Mouse (Mus musculus): ENCODE results near the gene Nbas.

Nbas gene

DNA sequence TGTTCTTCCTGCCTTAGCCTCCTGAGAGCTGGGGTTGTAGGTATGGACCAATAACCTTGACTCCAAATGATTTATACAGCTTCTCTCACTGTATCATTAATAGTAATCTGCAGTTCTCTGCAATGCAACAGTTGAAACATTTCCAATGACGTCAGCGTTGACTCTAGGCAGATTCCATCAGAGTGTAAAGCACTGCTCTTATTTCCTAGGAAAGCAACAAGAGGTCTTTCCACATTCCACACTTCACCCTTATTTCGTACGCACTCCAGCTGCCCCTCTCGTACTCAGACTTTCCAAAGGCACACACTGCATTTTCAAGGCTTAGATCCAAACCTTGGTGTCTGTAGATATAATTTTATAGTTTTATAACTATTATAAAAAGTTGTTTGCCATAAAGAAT, 73.6 kb downstream of the Nbas start:
- Histone ChIP-seq H3K27me3 (ENCODE audit: control insufficient read depth, insufficient read depth, low read length, poor library complexity, severe bottlenecking) (no peaks in the 10 kb centered on the region), H3K36me3 (ENCODE audit: control insufficient read depth, insufficient read depth, low read length, poor library complexity, severe bottlenecking) (no peaks in the 10 kb centered on the region)
- DNase-seq (ENCODE audit: low read depth, low spot score) = no peak

DNA sequence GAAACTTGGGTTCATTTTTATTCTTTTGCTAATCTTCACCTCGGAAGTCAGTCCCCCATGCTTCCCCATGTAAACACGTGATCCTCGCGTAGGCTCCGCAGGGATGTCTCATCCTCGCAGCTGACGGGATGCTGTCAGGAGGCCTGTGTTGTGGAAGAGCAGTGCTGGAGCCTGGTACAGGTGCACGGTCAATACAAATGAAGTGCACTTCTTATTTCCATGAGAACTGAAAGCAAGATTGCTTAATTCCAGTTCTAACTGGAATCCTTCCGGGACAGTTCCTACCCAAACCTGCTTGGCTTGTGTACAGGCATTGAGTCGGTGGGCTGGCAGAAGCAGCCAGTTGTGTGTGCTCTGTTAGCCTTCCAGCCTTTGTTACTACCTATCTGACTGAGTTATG, 87.3 kb downstream of the Nbas start:
- H3K36me3 ChIP-seq (ENCODE audit: control insufficient read depth, insufficient read depth, low read length, poor library complexity, severe bottlenecking) = peaks cover 8% of the 10 kb centered on the region; the same call in 1 of the 2 replicates
- no peaks in the 10 kb centered on the region for H3K27me3 ChIP-seq (ENCODE audit: control insufficient read depth, insufficient read depth, low read length, poor library complexity, severe bottlenecking)
- DNase-seq (ENCODE audit: low read depth, low spot score) = no peak

DNA sequence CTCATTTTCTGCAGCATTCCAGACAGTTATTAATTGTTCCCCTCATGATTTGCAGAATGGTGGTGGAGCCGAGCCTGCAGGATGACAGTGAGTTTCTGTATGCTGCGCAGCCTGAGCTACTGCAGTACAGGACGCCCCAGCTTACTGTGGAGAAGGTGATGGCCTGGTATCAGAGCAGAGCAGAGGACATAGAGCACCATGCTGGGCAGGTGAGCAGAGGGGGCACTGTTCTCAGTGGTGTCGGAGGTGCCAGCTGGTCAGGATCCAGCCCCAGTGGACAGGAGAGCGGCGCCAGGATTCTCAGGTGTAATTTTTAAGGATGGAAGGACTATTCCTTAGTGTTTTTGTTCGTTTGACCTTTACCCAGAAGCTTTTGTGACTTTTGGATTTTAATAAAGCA, 87.8 kb downstream of the Nbas start:
- H3K36me3 ChIP-seq (ENCODE audit: control insufficient read depth, insufficient read depth, low read length, poor library complexity, severe bottlenecking) = peaks cover 8% of the 10 kb centered on the region; the same call in 1 of the 2 replicates
- no peak for DNase-seq (ENCODE audit: low read depth, low spot score)
- no peaks in the 10 kb centered on the region for H3K27me3 ChIP-seq (ENCODE audit: control insufficient read depth, insufficient read depth, low read length, poor library complexity, severe bottlenecking)

DNA sequence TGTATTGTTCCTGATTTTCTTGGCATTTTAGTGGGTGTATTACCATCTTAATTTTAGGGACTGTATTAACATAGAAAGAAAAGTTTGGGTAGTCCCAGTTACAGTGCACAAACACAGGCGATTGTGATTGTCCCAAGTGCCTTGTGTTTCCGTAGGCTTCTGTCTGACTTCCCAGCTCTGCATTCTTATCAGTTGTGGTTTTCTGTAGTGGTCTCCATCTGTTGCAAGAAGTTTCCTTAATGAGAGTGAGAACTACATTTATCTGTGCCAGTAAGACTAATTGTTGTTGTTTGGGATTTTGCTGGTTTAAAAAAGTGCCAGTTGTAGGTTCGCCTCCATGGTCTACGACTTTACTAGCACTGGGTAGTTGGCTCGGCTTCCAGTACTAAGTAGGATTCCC, 88.3 kb downstream of the Nbas start:
- no peak for DNase-seq (ENCODE audit: low read depth, low spot score)

DNA sequence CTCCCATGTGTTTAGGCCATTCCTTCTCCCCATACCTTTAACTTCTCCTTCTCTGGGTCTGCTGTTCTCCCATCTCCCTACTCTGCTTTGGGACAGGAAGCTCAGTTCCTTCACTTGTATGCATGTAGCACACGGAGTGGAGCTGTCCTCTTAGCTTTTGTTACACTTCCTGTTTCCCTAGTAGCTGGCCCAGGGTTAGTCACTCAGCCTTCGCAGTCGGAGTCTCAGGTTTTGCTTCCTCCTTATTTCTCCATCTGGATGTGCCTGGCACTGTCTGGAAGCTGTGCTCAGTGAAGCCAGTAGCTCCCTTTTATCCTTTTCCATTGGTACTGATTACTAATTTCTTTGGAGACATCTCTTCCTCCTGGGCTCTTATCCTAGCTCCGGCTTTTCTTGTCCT, 89.9 kb downstream of the Nbas start:
- Histone ChIP-seq H3K36me3 (ENCODE audit: control insufficient read depth, insufficient read depth, low read length, poor library complexity, severe bottlenecking) (peaks cover 8% of the 10 kb centered on the region; the same call in 1 of the 2 replicates), H3K27me3 (ENCODE audit: control insufficient read depth, insufficient read depth, low read length, poor library complexity, severe bottlenecking) (no peaks in the 10 kb centered on the region)
- no peak for DNase-seq (ENCODE audit: low read depth, low spot score)

More for the DNA sequence above, 88.3 kb downstream of the Nbas start:
- peaks cover 8% of the 10 kb centered on the region; the same call in 1 of the 2 replicates for H3K36me3 ChIP-seq (ENCODE audit: control insufficient read depth, insufficient read depth, low read length, poor library complexity, severe bottlenecking)
- H3K27me3 ChIP-seq (ENCODE audit: control insufficient read depth, insufficient read depth, low read length, poor library complexity, severe bottlenecking) = no peaks in the 10 kb centered on the region

DNA sequence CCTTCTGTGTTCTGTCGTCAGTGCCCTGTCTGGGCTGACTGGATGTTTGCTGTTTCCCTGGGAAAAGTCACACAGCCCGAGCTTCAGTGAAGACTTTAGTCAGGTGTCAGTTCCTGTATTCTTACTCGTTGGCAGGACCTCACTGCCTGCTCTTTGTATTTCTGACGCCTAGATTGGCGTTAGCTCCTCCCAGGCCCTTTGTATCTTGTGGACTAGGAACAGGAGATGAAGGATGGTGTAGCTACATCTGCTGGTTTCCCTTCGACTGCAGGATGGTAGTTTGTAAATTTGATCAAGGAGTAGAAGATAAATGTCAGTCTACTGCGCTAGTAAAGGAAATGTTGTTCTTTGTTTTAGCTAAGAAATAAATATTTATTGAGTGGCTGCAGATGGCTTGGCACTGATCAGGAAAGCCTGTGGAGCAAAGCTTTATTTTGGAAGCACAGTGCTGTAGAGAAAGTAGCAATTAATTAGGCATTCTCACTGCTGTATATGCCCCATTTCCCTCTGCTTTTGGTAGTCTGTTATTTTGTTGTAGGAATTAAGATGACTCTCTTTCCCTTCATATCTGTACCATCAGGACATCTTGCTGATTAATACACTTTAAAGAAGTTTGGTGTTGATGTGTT, 91.4 kb downstream of the Nbas start:
- no peaks in the 10 kb centered on the region for H3K27me3 ChIP-seq (ENCODE audit: control insufficient read depth, insufficient read depth, low read length, poor library complexity, severe bottlenecking)
- H3K36me3 ChIP-seq (ENCODE audit: control insufficient read depth, insufficient read depth, low read length, poor library complexity, severe bottlenecking) = peaks cover 8% of the 10 kb centered on the region; the same call in 1 of the 2 replicates
- no peak for DNase-seq (ENCODE audit: low read depth, low spot score)

DNA sequence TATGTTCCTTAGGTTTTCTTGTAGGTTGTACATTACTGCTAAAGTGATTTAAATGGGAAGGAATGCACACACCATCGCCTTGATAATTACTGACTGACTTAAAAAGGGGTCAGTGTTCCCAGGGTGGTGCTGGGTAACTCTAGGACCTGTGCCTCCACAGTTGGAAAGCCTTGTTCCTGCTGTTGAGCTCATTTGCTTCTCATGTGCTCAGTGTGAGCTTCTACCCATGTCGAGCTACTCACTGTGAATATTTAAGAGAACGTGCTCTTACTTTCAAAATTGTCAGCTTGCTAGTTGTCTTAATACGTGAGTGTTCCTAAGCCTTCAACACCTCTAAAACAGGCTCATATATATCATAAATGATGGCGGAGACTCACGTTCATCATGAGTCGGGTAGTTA, 112.6 kb downstream of the Nbas start:
- H3K27me3 ChIP-seq (ENCODE audit: control insufficient read depth, insufficient read depth, low read length, poor library complexity, severe bottlenecking) = no peaks in the 10 kb centered on the region
- DNase-seq (ENCODE audit: low read depth, low spot score) = no peak

DNA sequence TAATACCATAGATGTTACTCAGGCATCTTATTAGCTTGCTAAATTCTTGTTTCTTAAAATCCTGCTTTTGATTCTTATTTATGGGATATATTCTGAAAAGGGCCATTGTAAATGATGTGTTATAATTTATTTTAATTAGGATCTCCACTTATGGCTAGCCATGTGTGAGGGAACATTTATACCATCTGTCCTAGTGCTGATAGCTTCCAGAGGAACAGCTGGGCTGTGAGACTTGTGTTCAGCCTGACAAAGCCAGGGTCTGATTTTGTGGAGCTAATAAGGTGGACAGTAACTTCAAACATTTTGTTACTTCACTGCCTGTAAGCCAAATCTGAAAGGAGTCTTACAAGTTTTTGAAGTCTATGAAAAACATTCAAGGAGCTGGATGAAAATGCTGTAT, 113.1 kb downstream of the Nbas start:
- Histone ChIP-seq H3K36me3 (ENCODE audit: control insufficient read depth, insufficient read depth, low read length, poor library complexity, severe bottlenecking) (no peaks in the 10 kb centered on the region), H3K27me3 (ENCODE audit: control insufficient read depth, insufficient read depth, low read length, poor library complexity, severe bottlenecking) (no peaks in the 10 kb centered on the region)
- DNase-seq (ENCODE audit: low read depth, low spot score) = no peak

More for the DNA sequence above, 112.6 kb downstream of the Nbas start:
- peaks cover under 1% of the 10 kb centered on the region; the same call in 1 of the 2 replicates for H3K36me3 ChIP-seq (ENCODE audit: control insufficient read depth, insufficient read depth, low read length, poor library complexity, severe bottlenecking)

DNA sequence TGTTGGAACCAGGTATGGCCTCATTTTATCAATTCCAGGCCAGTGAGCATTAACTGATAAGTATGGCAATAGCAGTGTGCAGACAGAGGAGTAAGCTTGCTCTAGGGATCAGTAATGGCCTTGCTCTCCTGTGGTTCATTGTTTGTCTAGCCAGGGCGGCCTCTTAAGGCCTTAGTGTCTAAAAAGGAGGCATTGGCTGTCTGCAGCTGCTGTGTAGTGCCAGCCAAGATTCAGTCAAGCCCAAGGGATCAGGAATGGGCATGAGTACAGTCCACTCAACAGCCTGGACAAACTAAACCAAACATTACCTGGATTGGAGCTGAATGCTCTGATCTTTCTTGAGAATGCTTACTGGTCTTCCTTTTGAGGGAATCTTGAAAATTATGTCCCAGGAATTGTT, 120.7 kb downstream of the Nbas start:
- DNase-seq (ENCODE audit: low read depth, low spot score) = no peak
- 0 out of 2 replicates have a peak, but pooled peaks cover 2% of the 10 kb centered on the region for H3K36me3 ChIP-seq (ENCODE audit: control insufficient read depth, insufficient read depth, low read length, poor library complexity, severe bottlenecking)
- no peaks in the 10 kb centered on the region for H3K27me3 ChIP-seq (ENCODE audit: control insufficient read depth, insufficient read depth, low read length, poor library complexity, severe bottlenecking)

DNA sequence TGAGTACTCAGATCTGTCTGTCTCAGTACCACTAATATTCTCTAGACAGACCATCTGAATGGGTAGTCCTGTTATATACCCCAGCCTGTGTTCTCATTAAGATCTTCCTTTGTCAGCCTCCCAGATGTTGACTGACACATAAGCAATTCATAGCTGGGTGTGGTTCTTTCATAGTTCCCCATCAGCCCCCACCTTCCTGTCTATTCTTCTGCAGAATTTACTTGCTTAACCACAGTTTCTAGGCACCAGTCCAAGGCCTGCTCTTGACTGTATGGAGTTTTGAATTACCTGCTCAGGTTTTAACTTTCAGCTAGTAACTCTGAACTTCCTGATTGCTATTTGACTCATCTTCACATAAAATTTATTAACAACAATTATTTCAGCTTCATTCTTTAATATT, 141.3 kb downstream of the Nbas start:
- no peak for DNase-seq (ENCODE audit: low read depth, low spot score)
- H3K27me3 ChIP-seq (ENCODE audit: control insufficient read depth, insufficient read depth, low read length, poor library complexity, severe bottlenecking) = no peaks in the 10 kb centered on the region
- H3K36me3 ChIP-seq (ENCODE audit: control insufficient read depth, insufficient read depth, low read length, poor library complexity, severe bottlenecking) = no peaks in the 10 kb centered on the region; the same call in 1 of the 2 replicates

DNA sequence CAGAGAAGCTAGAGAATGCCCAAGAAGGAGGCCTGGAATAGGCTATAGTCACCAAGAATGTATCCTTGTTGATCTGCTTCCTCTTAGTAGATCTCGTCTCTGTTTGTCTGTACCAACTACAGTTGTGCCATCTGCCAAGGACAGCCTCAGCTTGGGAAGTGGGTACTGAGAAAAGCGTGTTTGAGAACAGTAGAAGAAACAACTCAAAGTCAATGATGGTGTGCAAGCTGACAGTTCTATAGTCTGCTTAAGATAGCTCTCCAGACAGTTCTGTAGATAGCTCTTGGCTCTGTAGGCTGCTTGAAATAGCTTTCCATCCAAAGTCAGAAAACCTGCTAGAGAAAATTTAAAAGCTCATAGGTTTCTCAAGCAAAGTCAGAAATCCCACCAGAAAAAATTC, 149.7 kb downstream of the Nbas start:
- DNase-seq (ENCODE audit: low read depth, low spot score) = no peak
- Histone ChIP-seq H3K27me3 (ENCODE audit: control insufficient read depth, insufficient read depth, low read length, poor library complexity, severe bottlenecking) (no peaks in the 10 kb centered on the region), H3K36me3 (ENCODE audit: control insufficient read depth, insufficient read depth, low read length, poor library complexity, severe bottlenecking) (peaks cover 4% of the 10 kb centered on the region; the same call in 1 of the 2 replicates)

DNA sequence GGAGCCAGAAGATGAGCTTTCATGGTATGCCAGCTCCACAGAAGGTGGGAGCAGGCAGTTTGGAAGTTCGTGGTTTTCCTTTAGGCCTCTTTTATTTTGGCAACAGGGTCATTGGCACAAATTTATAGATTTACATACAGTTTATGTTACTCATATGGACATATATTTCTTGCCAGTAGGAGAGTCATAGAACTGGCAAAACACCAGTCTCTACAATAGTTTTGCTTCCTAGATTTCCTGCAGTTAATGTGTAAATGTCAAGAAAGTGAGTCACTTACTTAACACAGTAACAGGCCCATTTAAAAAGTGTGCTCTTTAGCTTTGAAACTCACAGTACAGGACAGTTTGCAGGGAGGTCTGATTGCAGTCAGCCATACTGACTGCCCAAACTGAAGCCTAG, 161.3 kb downstream of the Nbas start:
- Histone ChIP-seq H3K36me3 (ENCODE audit: control insufficient read depth, insufficient read depth, low read length, poor library complexity, severe bottlenecking) (0 out of 2 replicates have a peak, but pooled peaks cover 1% of the 10 kb centered on the region), H3K27me3 (ENCODE audit: control insufficient read depth, insufficient read depth, low read length, poor library complexity, severe bottlenecking) (no peaks in the 10 kb centered on the region)
- DNase-seq (ENCODE audit: low read depth, low spot score) = no peak

DNA sequence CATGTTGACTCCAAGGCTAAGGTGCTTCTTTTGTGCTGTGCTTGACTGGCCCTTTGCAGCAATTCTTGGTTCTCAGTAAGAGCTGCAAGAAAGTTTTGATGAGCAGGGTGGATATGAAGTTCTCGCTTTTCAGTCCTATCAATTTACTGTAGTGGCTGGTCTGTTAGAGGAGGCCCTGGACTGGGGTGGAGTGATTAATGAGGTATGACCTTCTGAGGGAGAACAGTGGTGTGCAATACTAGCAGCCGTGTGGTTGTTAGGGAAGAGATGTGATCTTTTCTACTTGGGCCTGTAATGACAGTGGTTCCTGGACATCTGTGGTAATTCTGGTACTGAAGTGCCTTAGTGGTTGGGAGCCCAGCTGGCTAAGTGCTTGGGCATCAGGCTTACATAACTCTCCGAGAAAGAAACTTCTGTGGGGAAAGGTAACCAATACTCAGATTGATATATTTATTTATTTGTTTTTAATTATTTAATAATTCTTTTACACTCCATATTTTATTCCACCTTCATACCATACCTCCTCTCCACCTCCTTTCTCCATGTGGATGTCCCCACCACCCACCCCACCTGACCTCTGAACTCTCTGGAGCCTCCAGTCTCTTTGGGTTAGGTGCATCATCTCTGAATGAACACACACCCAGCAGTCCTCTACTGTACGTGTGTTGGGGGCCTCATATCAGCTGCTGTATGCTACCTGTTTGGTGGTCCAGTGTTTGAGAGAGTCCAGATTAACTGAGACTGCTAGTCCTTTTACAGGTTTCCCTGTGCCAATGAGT, 175.9 kb downstream of the Nbas start:
- no peak for DNase-seq (ENCODE audit: low read depth, low spot score)
- no peaks in the 10 kb centered on the region for H3K36me3 ChIP-seq (ENCODE audit: control insufficient read depth, insufficient read depth, low read length, poor library complexity, severe bottlenecking)

DNA sequence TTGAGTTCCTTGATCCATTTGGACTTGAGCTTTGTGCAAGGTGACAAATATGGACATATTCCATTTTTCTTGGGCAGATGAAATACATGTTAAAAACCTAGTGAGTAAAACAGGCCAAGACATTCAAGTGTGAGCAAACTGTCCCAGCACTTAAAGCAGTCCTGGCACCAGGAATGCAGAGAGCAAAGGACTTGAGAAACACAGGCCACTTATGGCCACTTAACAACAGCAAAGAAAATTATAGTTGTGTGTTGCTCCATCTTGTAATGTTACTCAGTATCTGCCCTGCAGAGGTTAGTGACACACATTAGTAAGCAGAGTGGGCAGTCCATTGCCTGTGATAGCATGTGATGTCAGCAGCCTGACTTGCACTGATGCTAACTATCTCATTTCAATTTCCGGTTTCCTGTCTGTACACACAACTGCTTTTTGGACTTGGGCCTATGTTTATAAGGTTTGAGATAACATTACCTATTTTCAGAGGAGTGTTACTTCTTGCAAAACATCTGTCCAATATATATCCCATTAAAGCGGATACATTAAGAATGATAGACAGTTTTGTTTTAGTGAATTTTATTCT, 176.6 kb downstream of the Nbas start:
- no peaks in the 10 kb centered on the region for H3K36me3 ChIP-seq (ENCODE audit: control insufficient read depth, insufficient read depth, low read length, poor library complexity, severe bottlenecking)
- H3K27me3 ChIP-seq (ENCODE audit: control insufficient read depth, insufficient read depth, low read length, poor library complexity, severe bottlenecking) = no peaks in the 10 kb centered on the region
- DNase-seq (ENCODE audit: low read depth, low spot score) = no peak

More for the DNA sequence above, 175.9 kb downstream of the Nbas start:
- H3K27me3 ChIP-seq (ENCODE audit: control insufficient read depth, insufficient read depth, low read length, poor library complexity, severe bottlenecking) = no peaks in the 10 kb centered on the region

DNA sequence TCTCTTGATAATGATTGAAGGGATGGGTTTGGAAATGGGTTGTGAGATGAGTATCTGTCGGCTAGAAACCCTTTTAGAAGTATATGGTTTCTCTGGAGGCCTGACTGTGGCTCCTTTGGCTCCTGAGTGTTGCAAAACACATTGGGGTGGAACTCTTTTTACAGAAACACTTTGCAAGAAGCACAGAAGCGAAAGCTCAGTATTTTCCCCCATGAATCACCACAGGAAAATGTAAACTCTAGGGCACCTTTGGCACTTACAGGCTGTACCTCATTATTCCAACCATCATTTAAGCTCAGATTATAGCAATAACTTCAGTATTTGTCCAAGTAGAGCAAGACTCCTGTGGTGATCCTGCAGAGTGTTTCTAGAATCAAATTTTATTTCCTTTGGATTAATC, 180.0 kb downstream of the Nbas start:
- H3K36me3 ChIP-seq (ENCODE audit: control insufficient read depth, insufficient read depth, low read length, poor library complexity, severe bottlenecking) = no peaks in the 10 kb centered on the region
- DNase-seq (ENCODE audit: low read depth, low spot score) = no peak
- H3K27me3 ChIP-seq (ENCODE audit: control insufficient read depth, insufficient read depth, low read length, poor library complexity, severe bottlenecking) = no peaks in the 10 kb centered on the region

Data from splenic B cell, adult 2 months (primary cell).